Comparison of ENCODE assay signal across 12 mouse cellular contexts in genomic region chr2:93380680-93381089, GRCm38 (mm10). TPM values are rescaled to one million over a fixed set of nuclear protein-coding genes. Genes with fewer than 3 reads are reported as not detected.
A peak's percentile ranks its signal among the peaks of the same experiment; 100 is the strongest.
DNase-seq lines count a peak whose midpoint lies in the region; ATAC-seq and TF ChIP-seq lines count a peak whose summit lies in the region.
"Had no signal": no experiment of that assay in that cellular context is flagged by ENCODE, and none has a peak within 500 bp of the region (broad histone marks: within the 10 kb centered on the region; RNA-seq: fewer than 3 reads in every experiment).

No protein-coding gene starts in this region.

- 0 out of 2 replicates have a peak, but pooled peaks cover 3% of the 10 kb centered on the region for H3K9me3 ChIP-seq in heart, embryonic 13.5 days
- H3K9me3 ChIP-seq in intestine, embryonic 15.5 days = no peaks in the 10 kb centered on the region
- H3K9me3 ChIP-seq in lung, postnatal 0 days (ENCODE audit: low read length) = no peaks in the 10 kb centered on the region
- H3K9me3 ChIP-seq: limb, embryonic 15.5 days had no signal

- H3K36me3 ChIP-seq in heart, embryonic 13.5 days = no peaks in the 10 kb centered on the region
- no peaks in the 10 kb centered on the region for H3K36me3 ChIP-seq in intestine, embryonic 15.5 days
- H3K36me3 ChIP-seq in lung, postnatal 0 days (ENCODE audit: insufficient read depth, low read length) = no peaks in the 10 kb centered on the region
- H3K36me3 ChIP-seq: limb, embryonic 15.5 days had no signal

- H3K27me3 ChIP-seq in heart, embryonic 13.5 days (replicated peaks) = no peaks in the 10 kb centered on the region; the same call in 1 of the 2 replicates
- no peaks in the 10 kb centered on the region for H3K27me3 ChIP-seq in intestine, embryonic 15.5 days (replicated peaks)
- H3K27me3 ChIP-seq in lung, postnatal 0 days (replicated peaks; ENCODE audit: insufficient read depth, low read length) = no peaks in the 10 kb centered on the region
- H3K27me3 ChIP-seq: limb, embryonic 15.5 days had no signal

- no peak for ATAC-seq in heart, embryonic 13.5 days (ENCODE audit: extremely low read depth, insufficient number of reproducible peaks, low FRiP score, low TSS enrichment)
- ATAC-seq in intestine, embryonic 15.5 days = peak; percentile 41
- peak; percentile 78 for ATAC-seq in lung, postnatal 0 days

- TF ChIP-seq EP300 in lung, postnatal 0 days (IDR thresholded peaks at IDR 0.05) = peak; percentile 79

- WGBS in heart, embryonic 13.5 days = 22% methylated on average over 2 of the region's 2 CpGs
- WGBS in intestine, embryonic 15.5 days = 22% methylated on average over 2 of the region's 2 CpGs
- WGBS in lung, postnatal 0 days = 25% methylated on average over 2 of the region's 2 CpGs

- H3K9ac ChIP-seq in heart, embryonic 13.5 days = no peak overlapping the region
- no peak overlapping the region for H3K9ac ChIP-seq in intestine, embryonic 15.5 days
- no peak overlapping the region for H3K9ac ChIP-seq in lung, postnatal 0 days (replicated peaks; ENCODE audit: low read depth)
- H3K9ac ChIP-seq: limb, embryonic 15.5 days had no signal

- no peak overlapping the region for H3K4me3 ChIP-seq in heart, embryonic 13.5 days
- no peak overlapping the region for H3K4me3 ChIP-seq in intestine, embryonic 15.5 days (replicated peaks)
- no peak overlapping the region for H3K4me3 ChIP-seq in lung, postnatal 0 days (ENCODE audit: low read depth, low read length)
- H3K4me3 ChIP-seq: limb, embryonic 15.5 days had no signal

- no peak overlapping the region for H3K4me2 ChIP-seq in heart, embryonic 13.5 days
- no peak overlapping the region for H3K4me2 ChIP-seq in intestine, embryonic 15.5 days (replicated peaks)
- H3K4me2 ChIP-seq in lung, postnatal 0 days (replicated peaks; ENCODE audit: low read depth, low read length) = no peak overlapping the region
- H3K4me2 ChIP-seq: limb, embryonic 15.5 days had no signal

- no peak for DNase-seq in heart, postnatal 4 days
- DNase-seq in ZHBTc4 (ENCODE audit: low read depth, low spot score) = peak; percentile 20
- peak; percentile 54 for DNase-seq in lung, postnatal 0 days (ENCODE audit: low spot score)
- DNase-seq in spleen, adult 12 weeks (ENCODE audit: low spot score) = no peak
- no peak for DNase-seq in layer of hippocampus, postnatal 14 days (ENCODE audit: low spot score in 2 of 2)
- no peak for DNase-seq in adrenal gland, postnatal 14 days
- DNase-seq: cerebellum, adult 9-10 months; thymus, postnatal 25 days had no signal

- H3K27ac ChIP-seq in heart, embryonic 13.5 days (replicated peaks) = peak overlapping the region; percentile 34; the same call in 1 of the 2 replicates
- H3K27ac ChIP-seq in intestine, embryonic 15.5 days = no peak overlapping the region
- no peak overlapping the region for H3K27ac ChIP-seq in lung, postnatal 0 days (ENCODE audit: low read length)
- H3K27ac ChIP-seq: limb, embryonic 15.5 days had no signal

- peaks cover 27% of the 10 kb centered on the region for H3K4me1 ChIP-seq in heart, embryonic 13.5 days
- peaks cover 8% of the 10 kb centered on the region for H3K4me1 ChIP-seq in intestine, embryonic 15.5 days (replicated peaks)
- no peaks in the 10 kb centered on the region for H3K4me1 ChIP-seq in lung, postnatal 0 days (ENCODE audit: insufficient read depth, low read depth, low read length)

- TF ChIP-seq CTCF in lung, postnatal 0 days (IDR thresholded peaks at IDR 0.05) = no peak

RNA-seq across cellular contexts. Expression of gene Tspan18, which starts 46.4 kb away (rescaled TPM):
- polyA plus RNA-seq in heart, embryonic 13.5 days (2015; fragmentation: Nextera tagmentation; extraction: Ambion mirVana) = 41.7 and 43.2 TPM in 2 replicates
- total RNA-seq in heart, postnatal 4 days (2021) = 10 to 100 TPM; 60.2 to 64.7 TPM
- 21.4 and 23.0 TPM in 2 replicates for polyA plus RNA-seq in intestine, embryonic 15.5 days (2015; fragmentation: Nextera tagmentation; extraction: Ambion mirVana)
- polyA plus RNA-seq in lung, postnatal 0 days (2015; fragmentation: Nextera tagmentation; extraction: Ambion mirVana) = 36.4 and 39.9 TPM in 2 replicates
- 10 to 100 TPM; 46.6 to 52.3 TPM for total RNA-seq in layer of hippocampus, postnatal 14 days (2021)
- total RNA-seq in adrenal gland, postnatal 14 days (2021) = 72.2 and 76.9 TPM in 2 replicates
- total RNA-seq: granulocyte monocyte progenitor cell, adult 5-6 weeks had no signal

Comparison
In these comparisons a context has a peak if more than half of its experiments do, and no peak if none do; other contexts are left out.
1. DNase-seq: peak in ZHBTc4 (single experiment) and lung, postnatal 0 days (single experiment); none in heart, postnatal 4 days (single experiment), spleen, adult 12 weeks (single experiment), layer of hippocampus, postnatal 14 days (0 of 2) and adrenal gland, postnatal 14 days (single experiment).